Mouse (Mus musculus) intestine, embryonic 16.5 days (tissue): ENCODE measurements around the gene Tmem214. TPM values are rescaled to one million over a fixed set of nuclear protein-coding genes. Genes with fewer than 3 reads are reported as not detected.

Experiments
- ATAC-seq: fragments of 200-750 bp; cut with Nextera tagmentation; 2 replicates; pipeline ENCODE4 v1.8.0; 2017; ENCODE audit warnings: moderate TSS enrichment, moderate library complexity
- H3K27ac ChIP-seq: fragments of 300-500 bp; sonication (generic); 2 replicates; pipeline ENCODE4 v1.5.1; 2014; ENCODE audit warnings: mild to moderate bottlenecking, low read length
- H3K27me3 ChIP-seq: fragments of 300-500 bp; sonication (generic); replicated peaks from 2 replicates; pipeline ENCODE4 v1.6.1; 2014; ENCODE audit warnings: low read length, control low read depth, mixed read lengths; ENCODE audit not compliant: control insufficient read depth, insufficient read depth
- H3K36me3 ChIP-seq: fragments of 300-500 bp; sonication (generic); 2 replicates; pipeline ENCODE4 v1.6.1; 2014; ENCODE audit warnings: low read length, control low read depth; ENCODE audit not compliant: control insufficient read depth, insufficient read depth
- H3K4me1 ChIP-seq: fragments of 300-500 bp; sonication (generic); 2 replicates; pipeline ENCODE4 v1.6.1; 2014; ENCODE audit warnings: low read length, control low read depth, mixed read lengths; ENCODE audit not compliant: control insufficient read depth, insufficient read depth
- H3K4me2 ChIP-seq: fragments of 300-500 bp; sonication (generic); 2 replicates; pipeline ENCODE4 v1.6.1; 2014; ENCODE audit warnings: low read depth, low read length, control low read depth
- H3K4me3 ChIP-seq: fragments of 300-500 bp; sonication (generic); 2 replicates; pipeline ENCODE4 v1.5.1; 2014; ENCODE audit warnings: mild to moderate bottlenecking, low read length
- H3K9ac ChIP-seq: fragments of 300-500 bp; sonication (generic); 2 replicates; pipeline ENCODE4 v1.6.1; 2014; ENCODE audit warnings: low read depth, low read length
- H3K9me3 ChIP-seq: fragments of 300-500 bp; sonication (generic); 2 replicates; pipeline ENCODE4 v1.6.1; 2016; ENCODE audit warnings: low read length, control low read depth; ENCODE audit not compliant: control insufficient read depth
- WGBS: fragments of 180-500 bp; shearing (Covaris S2); extraction: QIAGEN DNeasy Blood & Tissue Kit; methylation state at CpG from one replicate; pipeline ENCODE4 v1.1.7; 2014; 5-methylcytosine and 5-hydroxymethylcytosine counted together
- polyA plus RNA-seq: library from polyadenylated mRNA; unstranded; fragments of >200 nt; fragmentation: Nextera tagmentation; extraction: Ambion mirVana; gene quantifications from 2 replicates; pipeline ENCODE4 v1.2.1, GENCODE M21; 2015

Gene Tmem214
- polyA plus RNA-seq, result 76.5 and 81.0 TPM in 2 replicates

DNA sequence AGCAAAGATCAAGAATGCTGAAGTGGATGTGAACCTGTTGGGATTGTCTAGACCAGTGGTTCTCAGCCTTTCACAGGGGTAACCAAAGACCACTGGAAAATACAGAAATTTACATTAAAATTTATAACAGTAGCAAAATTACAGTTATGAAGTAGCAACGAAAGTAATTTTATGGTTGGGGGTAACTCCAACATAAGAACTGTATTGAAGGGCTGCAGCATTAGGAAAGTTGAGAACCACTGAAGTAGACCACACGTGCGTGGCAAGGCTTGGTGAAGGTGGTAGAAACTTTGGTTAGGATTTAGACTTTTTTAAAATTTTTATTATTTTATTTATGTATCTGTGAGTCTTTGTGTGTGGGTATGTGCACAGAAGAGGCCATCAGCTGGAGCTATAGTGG lies at the start of gene Tmem214:
Tmem214 (plus strand) TSS at position 301 of the 400 bp plus-strand sequence.
- Histone ChIP-seq H3K27me3 (no peaks in the 10 kb centered on the region), H3K36me3 (peaks cover 12% of the 10 kb centered on the region), H3K4me2 (no peak within 1 kb of the TSS), H3K9me3 (no peaks in the 10 kb centered on the region), H3K27ac (0 out of 2 replicates have a peak within 1 kb of the TSS, but pooled peaks have one; percentile 4), H3K4me1 (peaks cover 11% of the 10 kb centered on the region), H3K4me3 (no peak within 1 kb of the TSS; the same call in 1 of the 2 replicates), H3K9ac (peak within 1 kb of the TSS; percentile 92; the same call in 1 of the 2 replicates)
- no peak for ATAC-seq
- 96% methylated on average over 3 of the region's 3 CpGs for WGBS

DNA sequence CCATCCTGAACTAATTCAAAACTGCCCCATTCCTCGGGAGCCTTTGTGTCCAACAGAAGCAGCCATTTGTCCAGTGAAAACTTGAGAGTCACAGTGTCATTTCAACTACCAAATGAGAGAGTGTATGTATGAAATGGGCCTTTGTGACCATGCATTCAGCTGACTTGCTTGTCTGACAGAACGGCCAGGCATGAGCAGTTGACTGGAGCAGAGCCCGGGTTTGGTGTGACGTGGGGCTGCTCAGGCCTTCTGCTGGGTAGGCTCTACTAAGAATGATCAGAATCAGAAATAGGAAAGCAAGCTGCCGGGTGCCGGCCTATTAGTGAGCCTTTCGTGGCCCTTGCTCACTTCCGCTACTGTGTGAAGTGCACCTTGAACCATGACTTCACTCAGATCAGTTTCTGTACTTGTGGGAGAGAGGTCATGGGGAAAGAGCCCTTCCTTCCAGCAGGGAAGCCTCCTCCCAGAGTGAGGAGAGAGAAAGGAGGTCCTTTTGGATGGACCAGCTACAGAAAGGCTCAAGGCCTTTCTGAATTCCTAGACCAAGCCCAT lies 49.0 kb upstream of the Tmem214 start:
- H3K4me1 ChIP-seq, result peaks cover 17% of the 10 kb centered on the region; the same call in 1 of the 2 replicates
- no peak overlapping the region for H3K9ac ChIP-seq
- no peak overlapping the region for H3K4me3 ChIP-seq
- no peak for ATAC-seq
- no peak overlapping the region for H3K4me2 ChIP-seq
- H3K36me3 ChIP-seq, result no peaks in the 10 kb centered on the region
- no peaks in the 10 kb centered on the region for H3K9me3 ChIP-seq
- H3K27me3 ChIP-seq, result no peaks in the 10 kb centered on the region
- WGBS, result 83% methylated on average over 8 of the region's 8 CpGs
- H3K27ac ChIP-seq, result no peak overlapping the region

DNA sequence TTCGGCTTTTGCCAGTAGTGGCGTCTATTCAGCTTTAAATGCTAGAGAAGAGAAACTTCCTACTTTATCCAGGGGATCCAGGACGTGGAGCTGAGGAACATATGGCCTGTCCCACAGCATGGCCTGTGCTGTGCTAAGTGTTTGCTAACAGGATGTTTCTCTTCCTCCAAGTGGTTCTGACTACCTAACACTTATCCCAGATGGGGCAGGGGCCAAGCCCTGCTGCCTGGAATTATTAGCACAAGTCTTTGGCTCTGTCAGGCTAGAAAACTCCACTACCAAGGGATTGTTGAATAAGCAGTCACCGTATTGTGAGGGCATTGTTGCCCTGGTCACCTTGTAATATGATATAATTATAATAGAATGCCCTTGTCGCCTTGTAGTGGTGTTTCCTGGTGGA lies 45.1 kb upstream of the Tmem214 start:
- Histone ChIP-seq H3K4me1 (no peaks in the 10 kb centered on the region), H3K36me3 (no peaks in the 10 kb centered on the region), H3K9me3 (no peaks in the 10 kb centered on the region), H3K27me3 (no peaks in the 10 kb centered on the region), H3K4me2 (no peak overlapping the region), H3K4me3 (no peak overlapping the region), H3K9ac (no peak overlapping the region), H3K27ac (no peak overlapping the region)
- WGBS, result 83% methylated on average over 5 of the region's 5 CpGs
- no peak for ATAC-seq

DNA sequence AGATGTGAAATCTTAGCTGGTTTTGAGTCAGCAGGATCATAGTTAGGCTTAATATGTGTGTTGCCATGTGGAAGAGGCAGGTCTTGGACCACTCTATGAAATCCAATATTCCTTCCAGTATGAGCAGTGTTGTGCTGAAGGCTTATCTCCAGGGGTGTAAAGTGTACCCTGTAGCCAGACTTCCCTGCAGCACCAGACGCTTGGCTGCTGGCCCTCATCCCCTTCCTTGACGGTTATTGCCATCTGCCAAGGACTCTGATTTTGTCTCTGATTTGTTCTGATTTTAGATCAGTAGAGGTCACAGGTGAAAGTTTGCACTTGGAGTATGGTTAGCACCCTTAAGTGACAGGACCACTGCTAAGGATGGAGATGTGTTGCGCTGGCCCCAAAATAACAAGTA lies 44.7 kb upstream of the Tmem214 start:
- H3K4me3 ChIP-seq, result no peak overlapping the region
- no peak overlapping the region for H3K9ac ChIP-seq
- H3K27me3 ChIP-seq, result no peaks in the 10 kb centered on the region
- ATAC-seq, result no peak
- H3K9me3 ChIP-seq, result no peaks in the 10 kb centered on the region
- WGBS, result 81% methylated on average over 3 of the region's 3 CpGs
- no peaks in the 10 kb centered on the region for H3K36me3 ChIP-seq
- H3K4me1 ChIP-seq, result no peaks in the 10 kb centered on the region
- H3K27ac ChIP-seq, result no peak overlapping the region
- no peak overlapping the region for H3K4me2 ChIP-seq

DNA sequence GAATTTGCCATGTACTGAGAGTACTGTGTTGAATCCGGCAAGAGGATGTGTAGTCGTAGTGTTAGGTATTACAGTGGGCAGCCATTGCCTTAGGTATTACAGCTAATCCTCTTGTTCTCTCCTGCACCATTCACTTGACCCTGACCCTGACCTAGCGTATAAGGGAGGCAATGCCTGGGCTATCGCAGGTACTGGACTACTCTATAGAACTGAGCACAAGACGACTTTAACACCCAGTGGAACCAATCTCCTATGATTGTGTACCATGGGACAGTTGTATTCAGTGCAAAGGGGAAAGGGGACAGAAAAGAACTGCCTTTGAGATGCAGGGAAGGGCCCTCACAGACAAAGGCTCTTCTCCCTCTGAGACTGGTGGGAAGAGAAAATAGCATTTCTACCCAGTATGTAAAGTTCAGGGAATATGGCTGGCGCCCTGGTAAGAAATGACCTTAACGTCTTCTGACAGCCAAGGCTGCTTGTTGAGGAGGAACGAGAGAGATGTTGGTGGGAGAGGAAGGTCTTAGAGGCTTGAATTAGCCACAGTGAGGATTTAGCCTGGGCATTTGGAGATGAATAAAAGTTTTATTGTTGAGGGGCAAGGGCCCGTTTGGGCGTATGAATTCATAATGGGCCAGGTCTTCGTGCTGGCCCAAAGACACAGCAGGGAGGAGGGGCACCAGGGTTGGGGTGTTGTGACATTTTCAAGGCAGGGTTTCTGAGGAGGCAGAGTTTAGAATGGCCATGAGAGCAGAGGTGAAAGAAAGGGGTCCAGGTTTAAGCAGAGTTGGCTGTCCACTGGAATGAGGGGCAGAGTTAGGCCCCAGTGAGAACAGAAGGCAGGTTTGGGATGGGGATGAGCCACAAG lies 43.5 kb upstream of the Tmem214 start:
- Histone ChIP-seq H3K27ac (no peak overlapping the region), H3K36me3 (no peaks in the 10 kb centered on the region), H3K9me3 (no peaks in the 10 kb centered on the region), H3K4me3 (no peak overlapping the region), H3K4me2 (no peak overlapping the region), H3K9ac (no peak overlapping the region), H3K27me3 (no peaks in the 10 kb centered on the region), H3K4me1 (no peaks in the 10 kb centered on the region)
- 83% methylated on average over 11 of the region's 11 CpGs for WGBS
- no peak for ATAC-seq

DNA sequence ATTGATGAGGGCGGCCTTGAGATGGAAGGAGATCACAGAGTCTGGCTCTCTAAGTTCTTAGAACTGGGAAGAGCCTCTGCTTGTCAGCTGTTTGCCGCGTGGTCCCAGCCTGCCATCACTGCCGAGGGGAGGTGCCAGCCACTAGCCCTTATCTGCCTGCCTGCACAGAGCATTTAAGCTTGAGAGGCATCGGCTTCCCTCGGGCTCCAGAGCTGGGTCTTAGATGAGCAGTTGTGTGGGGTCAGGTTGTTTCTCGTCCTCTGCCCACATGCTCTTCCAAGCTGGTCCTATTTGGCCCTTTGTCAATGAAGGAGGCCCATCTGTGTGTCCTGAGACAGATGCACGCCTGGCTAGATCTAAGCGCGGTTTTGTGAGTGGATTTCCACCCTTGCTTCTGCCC lies 42.6 kb upstream of the Tmem214 start:
- H3K4me2 ChIP-seq, result no peak overlapping the region
- H3K9me3 ChIP-seq, result no peaks in the 10 kb centered on the region
- H3K27ac ChIP-seq, result no peak overlapping the region
- no peaks in the 10 kb centered on the region for H3K4me1 ChIP-seq
- no peaks in the 10 kb centered on the region for H3K27me3 ChIP-seq
- no peak overlapping the region for H3K9ac ChIP-seq
- H3K36me3 ChIP-seq, result no peaks in the 10 kb centered on the region
- no peak overlapping the region for H3K4me3 ChIP-seq
- no peak for ATAC-seq
- 63% methylated on average over 10 of the region's 10 CpGs for WGBS

DNA sequence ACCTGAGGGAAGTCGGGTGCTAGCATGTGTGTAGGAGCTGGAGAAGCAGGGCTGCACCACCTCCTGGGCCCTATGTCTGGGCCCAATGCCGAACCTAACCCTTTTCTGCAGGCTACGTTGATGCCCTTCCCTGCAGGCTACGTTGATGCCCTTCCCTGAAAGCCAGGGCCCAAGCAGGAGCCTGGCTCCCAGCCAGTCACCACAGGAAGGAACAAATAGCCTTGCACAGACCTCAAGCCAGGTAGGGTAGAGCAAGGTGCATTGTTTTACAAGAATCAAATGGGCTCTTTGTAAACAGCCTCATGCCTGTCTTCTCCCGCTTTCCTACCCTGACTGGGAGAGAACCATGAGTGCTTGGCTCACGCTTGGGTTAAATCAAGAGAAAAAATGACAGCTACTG lies 42.0 kb upstream of the Tmem214 start:
- no peak overlapping the region for H3K4me3 ChIP-seq
- H3K27me3 ChIP-seq, result no peaks in the 10 kb centered on the region
- no peaks in the 10 kb centered on the region for H3K9me3 ChIP-seq
- WGBS, result 79% methylated on average over 6 of the region's 6 CpGs
- no peak overlapping the region for H3K27ac ChIP-seq
- ATAC-seq, result no peak
- H3K4me2 ChIP-seq, result no peak overlapping the region
- no peaks in the 10 kb centered on the region for H3K36me3 ChIP-seq
- H3K4me1 ChIP-seq, result no peaks in the 10 kb centered on the region
- no peak overlapping the region for H3K9ac ChIP-seq

DNA sequence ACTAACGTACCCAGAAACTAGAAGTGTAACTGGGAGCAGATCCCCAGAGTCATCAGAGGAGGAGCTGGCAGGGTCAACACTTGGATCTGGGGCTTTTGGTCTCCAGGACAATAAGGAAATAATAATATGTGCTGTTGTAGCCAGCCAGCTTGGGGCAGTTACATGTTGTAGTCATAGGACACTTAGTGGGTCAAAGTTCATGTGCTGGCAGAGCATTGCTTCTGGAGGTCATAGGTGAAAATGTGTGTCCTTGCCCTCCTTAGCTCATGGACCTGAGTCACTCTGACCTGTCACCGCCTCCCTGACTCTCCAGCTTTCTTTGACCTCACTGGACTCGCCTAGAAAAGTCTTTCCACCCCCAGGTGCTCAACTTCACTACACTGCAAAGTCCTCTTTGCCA lies 34.4 kb upstream of the Tmem214 start:
- Histone ChIP-seq H3K4me1 (no peaks in the 10 kb centered on the region), H3K9ac (no peak overlapping the region), H3K4me3 (no peak overlapping the region), H3K4me2 (no peak overlapping the region), H3K27me3 (no peaks in the 10 kb centered on the region), H3K36me3 (no peaks in the 10 kb centered on the region), H3K27ac (no peak overlapping the region), H3K9me3 (no peaks in the 10 kb centered on the region)
- 76% methylated on average over 3 of the region's 3 CpGs for WGBS
- ATAC-seq, result peak; percentile 75

DNA sequence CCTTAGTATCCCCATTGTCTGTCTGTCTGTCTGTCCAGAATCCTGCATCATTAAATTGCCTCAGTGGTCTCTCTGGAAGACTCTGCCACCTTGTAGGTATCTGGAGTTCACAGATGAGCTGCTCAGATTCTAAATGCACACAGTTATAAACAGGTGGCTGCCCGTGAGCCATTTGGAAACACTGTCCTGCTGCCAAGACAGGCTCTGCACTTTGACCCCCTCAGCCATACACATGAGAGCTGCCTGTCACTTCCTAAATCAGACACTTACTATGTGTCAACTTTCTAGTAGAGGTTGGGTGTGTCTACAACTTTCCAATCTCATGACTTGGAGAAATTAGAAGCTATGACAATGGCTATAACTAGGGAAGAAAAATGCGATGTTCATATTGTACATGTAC lies 28.1 kb upstream of the Tmem214 start:
- Histone ChIP-seq H3K4me3 (no peak overlapping the region), H3K9me3 (no peaks in the 10 kb centered on the region), H3K4me2 (no peak overlapping the region), H3K9ac (no peak overlapping the region), H3K4me1 (no peaks in the 10 kb centered on the region), H3K36me3 (no peaks in the 10 kb centered on the region), H3K27ac (no peak overlapping the region), H3K27me3 (no peaks in the 10 kb centered on the region)
- WGBS, result 74% methylated on average over 2 of the region's 2 CpGs
- ATAC-seq, result no peak
